Mouse (Mus musculus) megakaryocyte, embryonic 14.5 days (primary cell): ENCODE results near the gene Pitpnb.

ENCODE experiments used
- FLI1 ChIP-seq: IDR thresholded peaks from 2 replicates; pipeline ENCODE4 v1.6.1; 2012; ENCODE audit warnings: low read length, inconsistent platforms, mixed read lengths
- GATA1 ChIP-seq: IDR thresholded peaks from 3 replicates; pipeline ENCODE4 v1.6.1; 2012; ENCODE audit warnings: mixed read lengths, low read length, inconsistent platforms, borderline replicate concordance

- TF ChIP-seq GATA1 = no peak
- TF ChIP-seq FLI1 = no peak
These were observed 42.1 kb upstream of the Pitpnb start for GRCm38 (mm10) chr5:111288486-111288885.
